Mouse (Mus musculus) spleen, adult 12 weeks (tissue): Measurements from ENCODE around the gene Mapk12.
A peak's percentile ranks its signal among the peaks of the same experiment; 100 is the strongest.

Experiments
- DNase-seq: peaks from one replicate; pipeline ENCODE4 v3.0.0; 2022; ENCODE audit warnings: low spot score

Gene Mapk12

GRCm38 (mm10) chr15:89092181-89092580 lies 48.3 kb downstream of the Mapk12 start:
- no peak for DNase-seq

DNA sequence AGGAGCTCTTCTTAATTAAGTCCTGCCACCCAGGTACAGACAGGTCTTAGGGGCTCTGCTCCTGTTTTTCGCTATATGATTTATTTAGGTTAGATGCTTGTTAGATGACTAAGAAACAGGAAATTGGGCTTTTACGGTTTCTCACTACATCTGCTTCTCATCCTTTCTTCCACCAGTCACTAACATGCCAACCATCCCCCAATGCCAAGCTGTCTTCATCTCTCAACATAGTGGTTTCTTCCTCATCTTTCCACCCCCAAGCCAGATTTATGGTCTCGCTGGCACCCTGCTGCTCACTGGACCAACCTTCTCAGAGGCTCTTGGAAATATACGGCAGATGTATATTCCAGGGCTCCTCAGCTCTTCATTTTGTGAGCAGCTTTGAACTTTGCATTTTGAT lies 49.8 kb downstream of the Mapk12 start:
- no peak for DNase-seq

DNA sequence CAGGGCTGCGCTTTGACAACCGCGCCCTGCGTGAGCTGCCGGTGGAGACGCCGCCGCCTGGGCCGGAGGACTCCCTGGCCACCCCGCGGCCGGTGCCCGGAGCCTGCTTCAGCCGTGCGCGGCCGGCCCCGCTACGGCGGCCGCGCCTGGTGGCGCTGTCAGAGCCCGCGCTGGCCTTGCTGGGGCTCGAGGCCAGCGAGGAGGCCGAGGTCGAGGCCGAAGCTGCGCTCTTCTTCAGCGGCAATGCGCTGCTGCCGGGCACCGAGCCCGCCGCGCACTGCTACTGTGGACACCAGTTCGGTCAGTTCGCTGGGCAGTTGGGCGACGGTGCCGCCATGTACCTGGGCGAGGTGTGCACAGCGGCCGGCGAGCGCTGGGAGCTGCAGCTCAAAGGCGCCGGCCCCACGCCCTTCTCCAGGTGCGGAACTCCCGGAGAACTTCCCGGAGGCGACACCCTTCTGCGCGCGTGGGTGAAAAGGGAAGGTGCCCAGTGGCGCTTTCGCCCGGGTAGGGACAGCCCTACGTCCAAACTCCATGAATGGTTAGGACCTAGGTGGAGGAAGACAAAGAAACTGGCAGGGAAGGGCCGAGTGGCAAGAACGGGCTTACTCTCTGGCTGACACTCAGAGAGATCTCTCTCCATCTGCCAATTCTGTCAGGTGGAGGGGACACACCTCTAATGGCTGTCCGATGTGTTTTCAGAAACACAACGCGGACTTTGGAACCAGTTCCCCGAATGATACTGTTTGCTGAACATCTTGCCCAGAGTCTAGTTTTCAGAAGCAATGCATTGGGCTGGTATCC lies 51.1 kb downstream of the Mapk12 start:
- peak; percentile 17 for DNase-seq

DNA sequence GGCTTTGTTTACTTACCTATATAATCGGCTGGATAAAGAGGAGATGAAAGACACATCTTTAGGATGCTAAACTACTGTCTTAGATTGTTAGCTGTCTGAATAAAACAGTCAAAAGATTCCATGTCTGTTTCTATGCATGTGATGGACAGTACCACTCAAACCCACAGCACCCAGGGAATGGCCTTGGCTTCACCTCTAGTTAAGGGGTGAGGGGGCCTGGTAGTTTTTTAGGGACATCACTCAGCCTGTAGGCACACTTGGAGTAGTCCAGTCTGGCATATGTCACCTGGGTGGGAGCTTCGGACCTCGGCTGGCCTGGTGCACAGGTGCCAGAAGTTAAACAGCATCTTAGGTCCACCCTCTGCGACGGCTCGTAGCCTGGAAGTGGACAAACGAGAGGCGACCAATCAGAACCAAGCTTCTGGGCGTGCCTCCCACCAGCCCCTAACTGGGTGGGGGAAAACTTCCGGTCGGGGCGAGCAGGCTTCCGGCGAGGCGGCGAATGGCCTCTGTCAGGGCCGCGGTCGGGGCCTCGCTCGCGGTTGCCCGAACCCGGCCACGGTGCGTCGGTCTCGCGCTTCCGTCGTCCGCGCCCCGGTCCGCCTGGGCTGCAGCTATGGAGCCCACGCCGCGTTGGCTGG lies 51.8 kb downstream of the Mapk12 start, which contains the start of gene Selenoo:
Gene Selenoo, plus strand, starts transcription at position 478 of the 641 bp plus-strand sequence.
- peak; percentile 75 for DNase-seq

DNA sequence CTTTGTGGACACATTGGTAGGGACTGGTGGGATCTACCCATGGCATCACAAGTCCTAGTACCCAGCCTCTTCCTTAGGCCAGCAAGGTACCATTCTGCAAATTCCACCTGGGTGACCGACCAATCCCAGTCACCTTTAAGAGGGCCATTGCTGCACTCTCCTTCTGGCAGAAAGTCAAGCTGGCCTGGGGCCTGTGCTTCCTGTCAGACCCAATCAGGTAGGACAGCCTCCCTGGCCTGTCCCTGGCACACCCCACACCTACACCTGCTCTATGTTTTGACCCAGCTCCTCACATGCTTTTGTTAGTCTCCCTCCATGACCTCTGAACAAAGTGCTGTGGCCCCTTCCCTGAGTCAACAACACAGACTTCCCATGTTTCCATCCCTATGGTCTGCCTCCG lies 55.7 kb downstream of the Mapk12 start:
- no peak for DNase-seq

GRCm38 (mm10) chr15:89083906-89084305 lies 56.6 kb downstream of the Mapk12 start:
- DNase-seq: no peak
